Mouse (Mus musculus) lung, postnatal 36 days (tissue): ENCODE measurements at regions not wholly inside any gene's neighbourhood (a gene's known extent, or its start where the extent isn't known, plus 50 kb on each side); places are given as distances from the start of the nearest gene placed in this dataset.

Experiments used
- DNase-seq: peaks from one replicate; pipeline ENCODE4 v3.0.0; 2022; ENCODE audit warnings: mixed read lengths

GRCm38 (mm10) chr4:89446156-89446716 lies 135.4 kb upstream of the Cdkn2b start:
- peak; percentile 88 for DNase-seq

- DNase-seq: peak; percentile 80
These were observed 134.6 kb upstream of the Cdkn2b start for GRCm38 (mm10) chr4:89445214-89446155.

GRCm38 (mm10) chr4:89442526-89442925 lies 131.7 kb upstream of the Cdkn2b start:
- DNase-seq: peak; percentile 34

- DNase-seq: peak; percentile 35
These were observed 130.0 kb upstream of the Cdkn2b start for GRCm38 (mm10) chr4:89440821-89441220.

GRCm38 (mm10) chr4:89440326-89440725 lies 129.5 kb upstream of the Cdkn2b start:
- no peak for DNase-seq

GRCm38 (mm10) chr4:89438665-89439064 lies 127.8 kb upstream of the Cdkn2b start:
- DNase-seq: no peak

GRCm38 (mm10) chr4:89436764-89437163 lies 125.9 kb upstream of the Cdkn2b start:
- no peak for DNase-seq

GRCm38 (mm10) chr4:89434152-89434551 lies 123.3 kb upstream of the Cdkn2b start:
- no peak for DNase-seq

GRCm38 (mm10) chr4:89433528-89433927 lies 122.7 kb upstream of the Cdkn2b start:
- no peak for DNase-seq

GRCm38 (mm10) chr4:89431520-89431919 lies 120.7 kb upstream of the Cdkn2b start:
- DNase-seq: no peak

- no peak for DNase-seq
These were observed 117.6 kb upstream of the Cdkn2b start for GRCm38 (mm10) chr4:89428465-89428864.

GRCm38 (mm10) chr4:89427345-89428293 lies 116.8 kb upstream of the Cdkn2b start:
- peak; percentile 84 for DNase-seq

GRCm38 (mm10) chr4:89425916-89426315 lies 115.1 kb upstream of the Cdkn2b start:
- peak; percentile 52 for DNase-seq

- peak; percentile 89 for DNase-seq
These were observed 111.0 kb upstream of the Cdkn2b start for GRCm38 (mm10) chr4:89421694-89422354.

- DNase-seq: no peak
These were observed 110.0 kb upstream of the Cdkn2b start for GRCm38 (mm10) chr4:89420868-89421267.

GRCm38 (mm10) chr4:89419507-89419906 lies 108.7 kb upstream of the Cdkn2b start:
- DNase-seq: no peak

GRCm38 (mm10) chr4:89405624-89406167 lies 94.9 kb upstream of the Cdkn2b start:
- DNase-seq: no peak

GRCm38 (mm10) chr4:89403151-89403550 lies 92.3 kb upstream of the Cdkn2b start:
- DNase-seq: no peak

- DNase-seq: no peak
These were observed 91.5 kb upstream of the Cdkn2b start for GRCm38 (mm10) chr4:89402324-89402723.

GRCm38 (mm10) chr4:89401696-89402095 lies 90.9 kb upstream of the Cdkn2b start:
- no peak for DNase-seq

- DNase-seq: no peak
These were observed 89.5 kb upstream of the Cdkn2b start for GRCm38 (mm10) chr4:89400342-89400741.

GRCm38 (mm10) chr4:89399277-89399676 lies 88.4 kb upstream of the Cdkn2b start:
- no peak for DNase-seq
